Mouse (Mus musculus) limb, embryonic 14.5 days (tissue): Measurements from ENCODE around the gene Trmt2b. TPM values are rescaled to one million over a fixed set of nuclear protein-coding genes. Genes with fewer than 3 reads are reported as not detected.

Experiments
- ATAC-seq: fragments of 200-750 bp; cut with Nextera tagmentation; 2 replicates; pipeline ENCODE4 v1.8.0; 2017; ENCODE audit warnings: low read depth, moderate number of reproducible peaks, moderate TSS enrichment; ENCODE audit not compliant: low FRiP score
- DNase-seq: peaks from one replicate; pipeline ENCODE4 v3.0.0-alpha.2; 2015; ENCODE audit warnings: low spot score
- H3K27ac ChIP-seq: fragments of 300-500 bp; sonication (generic); replicated peaks from 2 replicates; pipeline ENCODE4 v1.5.1; 2014; ENCODE audit warnings: low read depth, mild to moderate bottlenecking, low read length, moderate library complexity, mixed read lengths
- H3K27me3 ChIP-seq: fragments of 300-500 bp; sonication (generic); 2 replicates; pipeline ENCODE4 v1.6.1; 2014; ENCODE audit warnings: low read length, mixed read lengths; ENCODE audit not compliant: control insufficient read depth, insufficient read depth
- H3K36me3 ChIP-seq: fragments of 300-500 bp; sonication (generic); 2 replicates; pipeline ENCODE4 v1.6.1; 2014; ENCODE audit warnings: mild to moderate bottlenecking, low read length, moderate library complexity, mixed read lengths; ENCODE audit not compliant: control insufficient read depth, insufficient read depth
- H3K4me1 ChIP-seq: fragments of 300-500 bp; sonication (generic); 2 replicates; pipeline ENCODE4 v1.6.1; 2014; ENCODE audit warnings: antibody characterized with exemption, low read length, mixed read lengths; ENCODE audit not compliant: control insufficient read depth, insufficient read depth
- H3K4me2 ChIP-seq: fragments of 300-500 bp; sonication (generic); replicated peaks from 2 replicates; pipeline ENCODE4 v1.6.1; 2014; ENCODE audit warnings: low read depth, mild to moderate bottlenecking, low read length, moderate library complexity; ENCODE audit not compliant: severe bottlenecking
- H3K4me3 ChIP-seq: fragments of 300-500 bp; sonication (generic); replicated peaks from 2 replicates; pipeline ENCODE4 v1.5.1; 2014; ENCODE audit warnings: low read length
- H3K9ac ChIP-seq: fragments of 300-500 bp; sonication (generic); 2 replicates; pipeline ENCODE4 v1.6.1; 2014; ENCODE audit warnings: mild to moderate bottlenecking, low read depth, low read length, moderate library complexity; ENCODE audit not compliant: severe bottlenecking
- H3K9me3 ChIP-seq: fragments of 300-500 bp; sonication (generic); 2 replicates; pipeline ENCODE4 v1.6.1; 2016; ENCODE audit warnings: low read length; ENCODE audit not compliant: control insufficient read depth
- POLR2A ChIP-seq: fragments of 200-500 bp; IDR thresholded peaks from 2 replicates; pipeline ENCODE4 v1.8.0; 2012; ENCODE audit warnings: inconsistent platforms, mild to moderate bottlenecking, moderate library complexity, borderline replicate concordance; ENCODE audit not compliant: insufficient read depth, insufficient read length; ENCODE audit errors: extremely low read depth
- WGBS: fragments of 180-500 bp; shearing (Covaris S2); extraction: QIAGEN DNeasy Blood & Tissue Kit; methylation state at CpG from one replicate; pipeline ENCODE4 v1.1.7; 2014; 5-methylcytosine and 5-hydroxymethylcytosine counted together
- polyA plus RNA-seq, 2 experiments: library from polyadenylated mRNA; depleted of rRNA in 1 of 2; stranded (reverse) in 1 of 2; unstranded in 1 of 2; fragments of >200 nt; fragmentation: Nextera tagmentation in 1 of 2; extraction: Ambion mirVana in 1 of 2; gene quantifications; 2 replicates each; pipeline versions ENCODE4 v1.2.1 to v1.2.3; 2012 to 2014

The Trmt2b gene
- polyA plus RNA-seq, 2 experiments, result 11.3 to 18.2 TPM

DNA sequence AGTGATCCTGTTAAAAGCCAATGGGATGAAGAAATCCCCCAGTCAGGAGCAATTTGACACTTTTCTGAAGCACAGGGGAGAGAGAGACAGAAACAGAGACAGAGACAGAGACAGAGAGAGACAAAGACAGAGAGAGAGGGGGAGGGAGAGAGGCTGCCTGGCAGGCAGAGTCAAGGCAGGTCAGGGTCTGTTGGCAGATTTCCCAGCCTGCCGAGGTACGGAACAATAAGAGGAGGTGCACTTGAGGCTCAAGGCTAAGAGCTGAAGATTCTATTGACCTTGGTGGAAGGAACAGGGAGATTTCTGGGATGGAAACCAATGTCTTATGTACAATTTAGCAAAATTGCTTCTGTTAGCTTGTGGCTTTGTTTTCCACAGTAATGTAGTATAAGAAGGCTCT is 28.6 kb downstream of the Trmt2b start:
- no peak for TF ChIP-seq POLR2A
- no peak overlapping the region for H3K9ac ChIP-seq
- ATAC-seq, result no peak
- H3K9me3 ChIP-seq, result no peaks in the 10 kb centered on the region
- no peak overlapping the region for H3K4me2 ChIP-seq
- H3K4me3 ChIP-seq, result no peak overlapping the region
- 53% methylated on average over 2 of the region's 2 CpGs for WGBS
- H3K27ac ChIP-seq, result no peak overlapping the region
- no peaks in the 10 kb centered on the region for H3K27me3 ChIP-seq
- DNase-seq, result no peak
- H3K36me3 ChIP-seq, result no peaks in the 10 kb centered on the region
- H3K4me1 ChIP-seq, result no peaks in the 10 kb centered on the region

DNA sequence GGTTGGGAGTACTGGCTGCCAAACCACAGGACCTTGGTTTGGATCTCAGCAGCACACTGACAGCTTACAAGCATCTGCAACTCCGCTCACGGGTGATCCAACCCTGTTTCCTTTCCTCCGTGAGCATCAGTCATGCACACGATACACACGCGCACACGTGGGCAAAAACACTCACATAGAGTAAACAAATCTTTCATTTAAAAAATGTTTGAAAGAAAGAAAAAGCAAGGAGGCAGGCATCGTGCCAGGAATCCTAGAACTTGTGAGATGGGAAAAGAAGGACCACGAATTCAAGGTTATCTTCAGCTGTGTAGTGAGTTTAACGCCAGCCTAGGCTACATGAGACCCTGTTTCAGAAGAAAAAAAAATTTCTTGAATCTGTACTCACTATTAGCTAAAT is 30.8 kb downstream of the Trmt2b start:
- Histone ChIP-seq H3K4me1 (no peaks in the 10 kb centered on the region), H3K4me3 (no peak overlapping the region), H3K9me3 (no peaks in the 10 kb centered on the region), H3K27ac (no peak overlapping the region), H3K4me2 (no peak overlapping the region), H3K9ac (no peak overlapping the region), H3K36me3 (no peaks in the 10 kb centered on the region), H3K27me3 (no peaks in the 10 kb centered on the region)
- DNase-seq, result no peak
- ATAC-seq, result no peak
- no peak for TF ChIP-seq POLR2A
- WGBS, result 92% methylated on average over 10 of the region's 10 CpGs

DNA sequence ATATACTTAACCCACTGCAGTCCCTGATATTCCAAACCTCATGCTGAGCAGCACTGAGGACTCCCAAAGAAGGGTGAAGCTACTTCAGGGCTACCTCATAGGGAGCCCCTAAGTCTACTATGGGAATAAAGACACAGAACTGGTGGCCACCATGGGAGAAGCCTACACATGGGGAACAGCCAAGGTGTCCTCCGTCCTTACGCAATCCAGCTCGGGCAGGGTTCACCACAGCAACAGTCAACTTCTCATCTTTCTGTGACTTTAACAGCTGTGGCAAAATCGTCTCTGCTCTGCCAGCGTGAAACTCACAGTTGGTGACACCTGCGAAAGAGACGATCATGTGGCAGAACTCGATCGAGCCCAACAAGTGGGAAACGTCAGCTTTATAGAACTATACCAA is 38.5 kb downstream of the Trmt2b start:
- Histone ChIP-seq H3K27ac (no peak overlapping the region), H3K4me1 (no peaks in the 10 kb centered on the region), H3K9ac (no peak overlapping the region), H3K4me2 (no peak overlapping the region), H3K9me3 (no peaks in the 10 kb centered on the region), H3K4me3 (no peak overlapping the region), H3K36me3 (no peaks in the 10 kb centered on the region), H3K27me3 (no peaks in the 10 kb centered on the region)
- ATAC-seq (no peak), DNase-seq (no peak)
- WGBS, result 92% methylated on average over 10 of the region's 10 CpGs
- no peak for TF ChIP-seq POLR2A

DNA sequence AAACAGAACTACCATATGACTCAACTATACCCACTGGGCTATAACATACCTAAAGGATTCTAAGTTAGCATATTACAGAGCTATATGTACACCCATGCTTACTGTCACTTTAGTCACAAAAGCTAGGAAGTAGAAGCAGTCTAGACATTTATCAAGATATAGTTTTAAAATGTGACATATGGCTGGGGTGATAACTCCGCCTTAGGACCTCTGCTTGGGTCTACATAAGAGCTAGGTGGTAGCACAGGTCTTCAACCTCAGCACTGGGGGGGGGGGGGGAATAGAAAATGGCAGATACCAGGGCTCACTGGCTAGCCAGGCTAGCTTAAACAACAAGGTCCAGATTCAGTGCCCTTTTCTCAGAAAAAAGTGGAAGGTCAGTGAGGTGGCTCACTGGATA is 43.7 kb downstream of the Trmt2b start:
- no peak for TF ChIP-seq POLR2A
- no peaks in the 10 kb centered on the region for H3K27me3 ChIP-seq
- WGBS, result 90% methylated on average over 1 of the region's 1 CpGs
- ATAC-seq (no peak), DNase-seq (no peak)
- no peak overlapping the region for H3K4me2 ChIP-seq
- no peak overlapping the region for H3K27ac ChIP-seq
- H3K36me3 ChIP-seq, result no peaks in the 10 kb centered on the region
- H3K4me3 ChIP-seq, result no peak overlapping the region
- no peaks in the 10 kb centered on the region for H3K9me3 ChIP-seq
- H3K9ac ChIP-seq, result no peak overlapping the region
- no peaks in the 10 kb centered on the region for H3K4me1 ChIP-seq

DNA sequence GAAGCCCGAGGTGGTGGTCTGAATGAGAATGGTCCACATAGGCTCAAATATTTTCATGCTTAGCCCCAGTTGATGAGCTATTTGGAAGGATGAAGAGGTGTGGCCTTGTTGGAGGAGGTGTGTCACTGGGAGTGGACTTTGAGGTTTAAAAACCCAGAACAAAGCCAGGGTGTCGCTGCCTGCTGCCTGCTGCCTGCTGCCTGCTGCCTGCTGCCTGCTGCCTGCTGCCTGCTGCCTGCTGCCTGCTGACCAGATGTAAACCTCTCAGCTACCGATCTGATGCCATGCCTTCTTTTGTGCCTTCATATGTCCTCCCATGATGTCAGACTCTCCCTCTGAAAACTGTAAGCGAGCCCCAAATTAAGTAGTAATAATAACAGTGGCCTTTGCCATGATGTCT is 54.9 kb downstream of the Trmt2b start, which contains the start of gene Nox1:
Gene Nox1 (minus strand): TSS at position 101 of the 400 bp plus-strand sequence.
- ATAC-seq, result no peak
- Histone ChIP-seq H3K36me3 (no peaks in the 10 kb centered on the region), H3K9me3 (no peaks in the 10 kb centered on the region), H3K4me3 (no peak within 1 kb of the TSS), H3K9ac (no peak within 1 kb of the TSS), H3K27me3 (no peaks in the 10 kb centered on the region), H3K4me2 (no peak within 1 kb of the TSS), H3K27ac (no peak within 1 kb of the TSS), H3K4me1 (no peaks in the 10 kb centered on the region)
- 58% methylated on average over 4 of the region's 4 CpGs for WGBS
- DNase-seq, result no peak
- no peak for TF ChIP-seq POLR2A

DNA sequence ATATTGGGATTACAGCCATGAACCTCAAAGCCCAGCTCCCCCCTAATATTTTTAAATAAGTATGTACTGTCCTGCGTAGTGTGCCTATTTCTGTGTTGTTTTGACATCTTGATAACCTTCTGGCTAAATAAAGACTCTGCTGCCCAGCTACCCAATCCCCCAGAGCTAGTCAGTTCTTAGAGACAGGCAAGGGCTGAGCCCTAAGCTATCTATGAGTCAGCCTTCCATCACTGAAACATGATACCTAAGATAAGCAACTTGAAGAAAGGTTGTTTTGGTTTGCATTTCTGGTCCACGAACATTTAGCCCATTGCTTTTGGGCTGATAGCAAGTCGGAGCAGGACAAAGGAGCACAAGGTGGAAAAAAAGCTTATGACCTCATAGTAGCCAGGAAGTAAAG is 56.2 kb downstream of the Trmt2b start:
- WGBS, result 66% methylated on average over 3 of the region's 3 CpGs
- no peaks in the 10 kb centered on the region for H3K27me3 ChIP-seq

More for the DNA sequence above, 56.2 kb downstream of the Trmt2b start:
- Histone ChIP-seq H3K4me3 (no peak overlapping the region), H3K4me1 (no peaks in the 10 kb centered on the region), H3K27ac (no peak overlapping the region), H3K9me3 (no peaks in the 10 kb centered on the region), H3K4me2 (no peak overlapping the region), H3K36me3 (no peaks in the 10 kb centered on the region), H3K9ac (no peak overlapping the region)
- ATAC-seq, result no peak
- TF ChIP-seq POLR2A, result no peak
- DNase-seq, result no peak
